In the genomic region with DNA sequence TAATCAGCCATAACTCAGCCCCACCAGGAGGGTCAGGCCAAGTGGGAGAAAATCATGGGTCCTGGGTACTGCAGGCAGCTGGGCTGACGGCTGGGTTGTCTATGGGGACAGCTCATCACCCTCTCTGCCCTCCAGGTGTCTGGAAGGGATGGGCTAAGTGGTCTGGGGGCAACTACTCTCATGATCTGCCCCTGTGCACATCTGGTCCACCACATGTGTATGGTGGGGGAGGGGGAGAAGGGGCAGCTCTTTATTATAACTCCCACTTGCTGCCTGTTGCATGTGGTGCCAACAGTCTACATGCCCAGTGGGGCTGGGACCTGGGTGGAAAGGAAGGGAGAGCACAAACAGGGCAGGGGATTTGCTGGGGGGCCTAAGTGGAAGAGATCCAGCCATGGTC, we compare ENCODE assay signal across 29 mouse cellular contexts. TPM values are rescaled to one million over a fixed set of nuclear protein-coding genes. Genes with fewer than 3 reads are reported as not detected.
DNase-seq lines count a peak whose midpoint lies in the region; ATAC-seq lines count a peak whose summit lies in the region.
"Had no signal": no experiment of that assay in that cellular context is flagged by ENCODE, and none has a peak within 500 bp of the region (broad histone marks: within the 10 kb centered on the region; RNA-seq: fewer than 3 reads in every experiment).

No protein-coding gene starts in this region.

- no peak for ATAC-seq in forebrain, embryonic 12.5 days (ENCODE audit: low FRiP score)
- no peak for ATAC-seq in midbrain, embryonic 11.5 days (ENCODE audit: low FRiP score)
- no peak for ATAC-seq in CD4-positive, CD25-positive, alpha-beta regulatory T cell, adult 4 months
- ATAC-seq: forebrain, embryonic 15.5 days; intestine, postnatal 0 days; midbrain, embryonic 13.5 days; Patski had no signal

- H3K4me2 ChIP-seq in forebrain, embryonic 12.5 days: no peak overlapping the region
- no peak overlapping the region for H3K4me2 ChIP-seq in midbrain, embryonic 11.5 days
- H3K4me2 ChIP-seq: liver, embryonic 15.5 days had no signal

- WGBS in forebrain, embryonic 10.5 days: 40% methylated on average over 1 of the region's 1 CpGs
- 61% methylated on average over 1 of the region's 1 CpGs for WGBS in forebrain, embryonic 12.5 days
- 59% methylated on average over 1 of the region's 1 CpGs for WGBS in midbrain, embryonic 10.5 days
- WGBS in midbrain, embryonic 11.5 days: 59% methylated on average over 1 of the region's 1 CpGs

- no peak overlapping the region for H3K27ac ChIP-seq in forebrain, embryonic 10.5 days
- no peak overlapping the region for H3K27ac ChIP-seq in forebrain, embryonic 12.5 days
- no peak overlapping the region for H3K27ac ChIP-seq in midbrain, embryonic 10.5 days (replicated peaks)
- no peak overlapping the region for H3K27ac ChIP-seq in midbrain, embryonic 11.5 days (ENCODE audit: low read depth, low read length)
- H3K27ac ChIP-seq: forebrain, embryonic 15.5 days; heart, embryonic 10.5 days; heart, embryonic 15.5 days; left cerebral cortex, adult 2 months; limb, embryonic 12.5 days; liver, embryonic 15.5 days; midbrain, embryonic 13.5 days; stomach, postnatal 0 days had no signal

- peak overlapping the region; percentile 54; the same call in 1 of the 2 replicates for H3K4me3 ChIP-seq in forebrain, embryonic 10.5 days
- no peak overlapping the region for H3K4me3 ChIP-seq in forebrain, embryonic 12.5 days (replicated peaks)
- H3K4me3 ChIP-seq in midbrain, embryonic 10.5 days: 0 out of 2 replicates have a peak overlapping the region, but pooled peaks have one; percentile 58
- H3K4me3 ChIP-seq in midbrain, embryonic 11.5 days (ENCODE audit: low read depth, low read length): no peak overlapping the region
- H3K4me3 ChIP-seq: liver, embryonic 15.5 days had no signal

- H3K4me1 ChIP-seq in forebrain, embryonic 10.5 days: peaks cover 66% of the 10 kb centered on the region
- peaks cover 39% of the 10 kb centered on the region for H3K4me1 ChIP-seq in forebrain, embryonic 12.5 days
- H3K4me1 ChIP-seq in midbrain, embryonic 10.5 days: peaks cover 66% of the 10 kb centered on the region
- H3K4me1 ChIP-seq in midbrain, embryonic 11.5 days (ENCODE audit: control insufficient read depth, insufficient read depth, low read length): peaks cover 32% of the 10 kb centered on the region

- peak; percentile 74 for DNase-seq in cerebellum, adult 11-12 months
- no peak for DNase-seq in cerebellum, adult 11 months
- DNase-seq in forebrain, embryonic 10.5 days (ENCODE audit: extremely low spot score, low spot score): no peak
- no peak for DNase-seq in midbrain, embryonic 10.5 days (ENCODE audit: low spot score)
- DNase-seq in midbrain, embryonic 11.5 days (ENCODE audit: low spot score, missing footprints): no peak
- no peak for DNase-seq in ovary, adult 18-20 months (ENCODE audit: low spot score)
- DNase-seq: adrenal gland, postnatal 10 days; gastrocnemius, postnatal 25 days; heart, adult 11 months; kidney, adult 9 months; kidney, postnatal 25 days; lung, embryonic 14.5 days; right cerebral cortex, postnatal 4 days; thymus, adult 18-20 months; thymus, postnatal 36 days had no signal

- peaks cover 20% of the 10 kb centered on the region for H3K36me3 ChIP-seq in forebrain, embryonic 10.5 days (replicated peaks)
- H3K36me3 ChIP-seq in forebrain, embryonic 12.5 days (replicated peaks): peaks cover 10% of the 10 kb centered on the region
- H3K36me3 ChIP-seq in midbrain, embryonic 10.5 days: peaks cover 12% of the 10 kb centered on the region
- no peaks in the 10 kb centered on the region for H3K36me3 ChIP-seq in midbrain, embryonic 11.5 days (ENCODE audit: control insufficient read depth, insufficient read depth, low read length)
- H3K36me3 ChIP-seq: forebrain, embryonic 15.5 days; heart, embryonic 15.5 days had no signal

- no peaks in the 10 kb centered on the region for H3K9me3 ChIP-seq in forebrain, embryonic 10.5 days
- H3K9me3 ChIP-seq in forebrain, embryonic 12.5 days: no peaks in the 10 kb centered on the region
- H3K9me3 ChIP-seq in midbrain, embryonic 10.5 days (replicated peaks): no peaks in the 10 kb centered on the region
- no peaks in the 10 kb centered on the region for H3K9me3 ChIP-seq in midbrain, embryonic 11.5 days (ENCODE audit: control insufficient read depth, low read length)
- H3K9me3 ChIP-seq: forebrain, embryonic 15.5 days; heart, embryonic 10.5 days; heart, embryonic 15.5 days; limb, embryonic 12.5 days; liver, embryonic 15.5 days; midbrain, embryonic 13.5 days had no signal

- peaks cover 100% of the 10 kb centered on the region for H3K27me3 ChIP-seq in forebrain, embryonic 10.5 days (ENCODE audit: poor library complexity, severe bottlenecking)
- H3K27me3 ChIP-seq in forebrain, embryonic 12.5 days: peaks cover 98% of the 10 kb centered on the region
- peaks cover 100% of the 10 kb centered on the region for H3K27me3 ChIP-seq in midbrain, embryonic 10.5 days (ENCODE audit: low read depth, poor library complexity, severe bottlenecking)
- H3K27me3 ChIP-seq in midbrain, embryonic 11.5 days (ENCODE audit: control insufficient read depth, insufficient read depth, low read length): peaks cover 84% of the 10 kb centered on the region

- no peak overlapping the region for H3K9ac ChIP-seq in forebrain, embryonic 12.5 days
- H3K9ac ChIP-seq in midbrain, embryonic 11.5 days (ENCODE audit: low read length): no peak overlapping the region
- H3K9ac ChIP-seq: forebrain, embryonic 15.5 days; heart, embryonic 15.5 days; limb, embryonic 12.5 days; liver, embryonic 15.5 days; lung, embryonic 14.5 days had no signal

RNA-seq across cellular contexts. Expression of gene Shisa8, which starts 1.8 kb away (rescaled TPM):
- 0.87 and 0.95 TPM in 2 replicates for polyA plus RNA-seq in forebrain, embryonic 10.5 days (2016; fragmentation: Nextera tagmentation; extraction: Ambion mirVana)
- polyA plus RNA-seq in forebrain, embryonic 12.5 days (2016; fragmentation: Nextera tagmentation; extraction: Ambion mirVana): 0.90 and 2.4 TPM in 2 replicates
- polyA plus RNA-seq in midbrain, embryonic 10.5 days (2016; fragmentation: Nextera tagmentation; extraction: Ambion mirVana): 0.16 and 0.52 TPM in 2 replicates
- polyA plus RNA-seq in midbrain, embryonic 11.5 days (2014; fragmentation: Nextera tagmentation; extraction: Ambion mirVana): 0.14 and 0.57 TPM in 2 replicates
- polyA plus RNA-seq in CD4-positive, CD25-positive, alpha-beta regulatory T cell, adult 4 months (2017; shearing (Covaris generic)): not detected
- polyA plus RNA-seq: intestine, postnatal 0 days had no signal

RNA-seq across cellular contexts. Expression of gene Tnfrsf13c, which starts 13.4 kb away (rescaled TPM):
- 0.18 TPM in 1 of 2 replicates, not detected in the other for polyA plus RNA-seq in forebrain, embryonic 10.5 days (2016; fragmentation: Nextera tagmentation; extraction: Ambion mirVana)
- 0.24 and 0.29 TPM in 2 replicates for polyA plus RNA-seq in forebrain, embryonic 12.5 days (2016; fragmentation: Nextera tagmentation; extraction: Ambion mirVana)
- polyA plus RNA-seq in midbrain, embryonic 10.5 days (2016; fragmentation: Nextera tagmentation; extraction: Ambion mirVana): 0.07 TPM in 1 of 2 replicates, not detected in the other
- 0.07 and 0.17 TPM in 2 replicates for polyA plus RNA-seq in midbrain, embryonic 11.5 days (2014; fragmentation: Nextera tagmentation; extraction: Ambion mirVana)
- polyA plus RNA-seq in CD4-positive, CD25-positive, alpha-beta regulatory T cell, adult 4 months (2017; shearing (Covaris generic)): 10 to 100 TPM in 1 of 2 experiments, 1 to 10 TPM in 1; 2.2 to 10.5 TPM
- polyA plus RNA-seq: heart, embryonic 15.5 days; intestine, postnatal 0 days; limb, embryonic 12.5 days; lung, embryonic 14.5 days; midbrain, embryonic 13.5 days; stomach, postnatal 0 days had no signal

RNA-seq across cellular contexts. Expression of gene Cenpm, which starts 33.7 kb away (rescaled TPM):
- 95.1 and 97.3 TPM in 2 replicates for polyA plus RNA-seq in forebrain, embryonic 10.5 days (2016; fragmentation: Nextera tagmentation; extraction: Ambion mirVana)
- 81.3 and 86.4 TPM in 2 replicates for polyA plus RNA-seq in forebrain, embryonic 12.5 days (2016; fragmentation: Nextera tagmentation; extraction: Ambion mirVana)
- 94.9 and 102 TPM in 2 replicates for polyA plus RNA-seq in midbrain, embryonic 10.5 days (2016; fragmentation: Nextera tagmentation; extraction: Ambion mirVana)
- 79.2 and 89.1 TPM in 2 replicates for polyA plus RNA-seq in midbrain, embryonic 11.5 days (2014; fragmentation: Nextera tagmentation; extraction: Ambion mirVana)
- 10 to 100 TPM in 1 of 2 experiments, 1 to 10 TPM in 1; 6.7 to 18.5 TPM for polyA plus RNA-seq in CD4-positive, CD25-positive, alpha-beta regulatory T cell, adult 4 months (2017; shearing (Covaris generic))

RNA-seq across cellular contexts. Expression of gene 1500009C09Rik, which starts 41.4 kb away (rescaled TPM):
- 0.26 TPM in 1 of 2 replicates, not detected in the other for polyA plus RNA-seq in forebrain, embryonic 10.5 days (2016; fragmentation: Nextera tagmentation; extraction: Ambion mirVana)
- polyA plus RNA-seq in forebrain, embryonic 12.5 days (2016; fragmentation: Nextera tagmentation; extraction: Ambion mirVana): 3.9 and 4.7 TPM in 2 replicates
- 0.15 and 0.36 TPM in 2 replicates for polyA plus RNA-seq in midbrain, embryonic 10.5 days (2016; fragmentation: Nextera tagmentation; extraction: Ambion mirVana)
- polyA plus RNA-seq in midbrain, embryonic 11.5 days (2014; fragmentation: Nextera tagmentation; extraction: Ambion mirVana): 1.0 and 1.4 TPM in 2 replicates
- polyA plus RNA-seq in CD4-positive, CD25-positive, alpha-beta regulatory T cell, adult 4 months (2017; shearing (Covaris generic)): not detected
- polyA plus RNA-seq: C2C12; heart, embryonic 10.5 days; heart, embryonic 15.5 days; intestine, postnatal 0 days; limb, embryonic 12.5 days; liver, adult 2 months; liver, embryonic 15.5 days; lung, embryonic 14.5 days; Patski had no signal

Comparison
In these comparisons a context has a peak if more than half of its experiments do, and no peak if none do; other contexts are left out.
1. H3K4me3 ChIP-seq: peak in forebrain, embryonic 10.5 days (single experiment) and midbrain, embryonic 10.5 days (single experiment); none in forebrain, embryonic 12.5 days (single experiment) and midbrain, embryonic 11.5 days (single experiment).